Mouse (Mus musculus): ENCODE data around the gene Sp3.

DNA sequence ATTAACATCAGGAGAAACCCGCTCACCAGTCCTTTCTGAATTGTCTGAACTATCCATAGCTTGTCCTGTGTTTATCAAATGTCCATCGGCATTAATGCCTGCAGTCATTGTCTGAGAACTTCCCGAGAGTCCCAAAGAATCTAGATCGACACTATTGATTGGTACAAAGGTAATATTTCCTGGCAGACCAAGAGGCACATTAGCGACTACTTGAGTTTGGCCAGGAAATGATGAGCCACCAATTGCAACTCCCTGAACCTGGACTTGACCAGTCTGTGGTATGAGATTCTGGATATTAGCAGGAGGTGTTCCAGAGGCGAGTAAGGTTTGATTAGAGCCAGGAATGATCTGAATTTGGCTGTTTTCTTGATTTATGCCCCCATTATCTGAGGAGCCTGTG is 9.4 kb downstream of the Sp3 start:
- TF ChIP-seq HCFC1 (IDR thresholded peaks at IDR 0.05; ENCODE audit: borderline replicate concordance, insufficient read depth, low read length) (no peak), ZNF384 (IDR thresholded peaks at IDR 0.05; ENCODE audit: low read depth, low read length) (no peak), CHD2 (IDR thresholded peaks at IDR 0.05; ENCODE audit: low read depth, low read length) (no peak), MAFK (IDR thresholded peaks at IDR 0.05; ENCODE audit: insufficient read depth, low read depth, low read length) (no peak), ZC3H11A (IDR thresholded peaks at IDR 0.05; ENCODE audit: borderline replicate concordance, low read depth, low read length) (no peak)
